Mouse (Mus musculus): ENCODE results near the gene Nkg7.

Nkg7 gene

GRCm38 (mm10) chr7:43447801-43448200, 10.9 kb downstream of the Nkg7 start:
- no peak for DNase-seq (ENCODE audit: low spot score)

- DNase-seq (ENCODE audit: low spot score), result no peak
Observed at GRCm38 (mm10) chr7:43448246-43448645, 11.4 kb downstream of the Nkg7 start.

DNA sequence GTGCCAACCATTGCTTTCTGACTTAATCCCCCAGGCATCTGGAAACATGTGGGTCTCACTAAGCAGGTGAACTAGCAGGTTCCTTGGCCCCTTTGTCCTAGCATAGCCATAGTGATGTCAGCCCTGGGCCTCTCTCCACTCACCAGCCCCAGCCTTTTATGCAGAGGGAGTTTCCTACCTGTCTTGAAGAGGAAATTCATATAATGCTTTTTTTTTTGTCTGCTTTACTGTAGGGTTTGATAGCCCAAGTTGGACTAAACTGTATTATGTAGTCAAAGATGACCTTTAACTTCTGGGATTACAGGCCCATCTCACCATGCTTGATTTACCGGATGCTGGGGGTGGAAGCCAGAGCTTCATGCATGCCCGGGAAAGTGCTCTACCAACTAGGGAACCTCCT, 12.9 kb downstream of the Nkg7 start:
- DNase-seq (ENCODE audit: low spot score), result no peak

- no peak for DNase-seq (ENCODE audit: low spot score)
Observed at GRCm38 (mm10) chr7:43451726-43452125, 14.9 kb downstream of the Nkg7 start.

DNA sequence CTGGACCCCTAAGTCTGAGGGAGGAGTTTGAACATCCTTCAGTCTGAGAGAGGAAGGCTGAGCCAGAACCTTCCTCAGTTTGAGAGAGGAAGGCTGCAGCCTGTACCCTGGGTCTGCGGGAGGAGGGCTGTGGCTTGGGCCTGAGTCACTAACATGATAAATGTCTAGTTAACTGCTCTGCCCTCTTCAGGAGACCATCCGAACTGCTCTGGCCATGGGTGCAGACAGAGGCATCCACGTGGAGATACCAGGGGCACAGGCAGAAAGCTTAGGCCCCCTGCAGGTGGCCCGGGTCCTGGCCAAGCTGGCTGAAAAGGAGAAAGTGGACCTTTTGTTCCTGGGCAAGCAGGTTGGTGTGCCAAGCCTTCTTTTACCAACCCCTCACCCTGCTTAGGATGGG, 15.7 kb downstream of the Nkg7 start:
- DNase-seq (ENCODE audit: low spot score), result no peak

DNA sequence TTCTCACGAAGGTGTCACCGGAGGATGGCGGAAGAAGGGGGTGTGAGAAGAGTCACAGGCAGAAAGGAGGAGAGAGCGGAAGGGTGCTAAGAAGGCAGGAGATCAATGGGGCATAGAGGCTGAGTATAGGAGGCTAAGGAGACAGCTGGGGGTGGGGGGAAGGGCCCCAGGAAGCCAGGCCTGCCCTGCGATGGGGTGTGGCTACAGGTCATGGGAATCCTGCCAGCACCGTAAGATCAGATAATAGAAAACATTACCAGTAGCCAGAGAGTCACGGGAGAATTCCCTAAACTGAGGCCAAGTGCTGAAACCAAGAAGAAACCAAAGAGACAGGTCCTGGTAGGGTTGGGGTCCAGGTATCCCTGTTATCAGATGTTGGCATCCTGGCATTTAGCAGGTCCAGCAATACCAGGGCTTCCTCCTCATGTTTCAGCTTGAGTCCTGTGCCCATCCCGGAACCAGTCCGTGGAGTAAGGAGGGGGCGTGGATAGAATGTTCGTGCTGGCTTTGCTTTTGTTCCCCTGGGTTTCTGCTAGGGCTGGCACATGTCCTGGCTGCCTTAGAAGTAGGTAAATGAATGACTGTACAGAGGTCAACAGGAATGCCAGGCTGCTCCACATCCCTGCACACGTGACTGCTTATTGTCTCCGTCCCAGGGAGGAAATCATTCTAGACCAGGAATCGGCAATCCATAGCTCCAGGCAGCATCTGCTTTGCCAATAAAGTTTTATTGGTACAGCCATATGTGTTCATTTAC, 16.9 kb downstream of the Nkg7 start:
- DNase-seq (ENCODE audit: low spot score), result no peak

DNA sequence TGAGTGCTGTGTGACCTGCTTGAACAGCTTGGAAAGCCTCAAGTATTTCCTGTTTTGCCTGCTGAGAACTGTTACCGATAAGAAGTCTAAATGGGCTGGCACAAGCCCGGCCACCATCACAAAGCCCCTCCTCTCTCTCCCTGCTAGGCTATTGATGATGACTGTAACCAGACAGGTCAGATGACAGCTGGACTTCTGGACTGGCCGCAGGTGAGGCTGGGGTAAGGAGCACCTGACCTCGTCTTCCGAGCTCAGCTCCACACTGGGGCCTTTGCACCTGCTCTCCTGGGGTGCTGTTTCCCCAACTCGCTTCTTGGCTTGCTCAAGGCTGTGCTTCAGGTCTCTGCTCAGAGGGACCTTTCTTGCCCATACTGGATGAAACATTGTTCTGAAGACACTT, 17.5 kb downstream of the Nkg7 start:
- DNase-seq (ENCODE audit: low spot score), result no peak

DNA sequence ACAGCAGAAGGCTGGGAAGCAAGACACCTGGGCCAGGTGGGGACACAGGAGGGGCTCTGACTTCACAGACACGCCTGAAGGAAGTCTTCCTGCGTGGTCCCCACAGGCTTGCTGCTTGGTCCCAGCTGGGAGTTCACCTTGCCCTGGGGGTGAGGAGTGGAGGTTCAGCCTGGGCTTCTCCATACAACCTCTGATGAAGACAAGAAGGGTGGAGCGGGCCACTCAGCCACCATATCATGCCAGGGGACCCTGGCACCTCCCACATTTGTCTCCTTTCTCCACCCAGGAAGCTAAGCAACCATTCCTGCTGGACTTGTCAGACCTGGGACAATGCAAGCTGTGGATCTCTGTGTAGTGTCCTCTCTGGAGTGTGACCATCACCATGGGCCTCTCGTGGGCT, 26.0 kb downstream of the Nkg7 start, which contains the start of gene Vsig10l:
Gene Vsig10l, plus strand, starts transcription at position 301 of the 400 bp plus-strand sequence.
- no peak for DNase-seq (ENCODE audit: low spot score)

DNA sequence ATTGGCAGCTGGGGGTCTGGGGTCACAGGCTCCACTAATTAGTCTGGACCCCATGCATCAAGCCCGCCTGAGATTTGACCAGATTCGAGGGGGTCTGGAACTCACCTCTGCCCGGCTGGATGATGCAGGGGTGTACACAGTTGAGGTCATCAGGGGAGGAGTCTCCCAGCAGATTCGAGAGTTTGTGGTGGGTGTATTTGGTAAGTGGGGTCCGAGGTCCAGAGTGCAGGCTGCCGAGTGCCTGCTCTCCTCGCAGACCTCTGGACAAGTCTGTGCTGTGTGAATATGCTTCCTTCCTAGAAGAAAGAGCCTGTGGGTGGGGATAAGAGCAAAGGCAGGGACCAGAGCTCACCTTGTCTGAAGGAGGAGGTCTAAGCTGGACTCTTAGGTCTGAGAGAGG, 27.1 kb downstream of the Nkg7 start:
- DNase-seq (ENCODE audit: low spot score), result no peak

DNA sequence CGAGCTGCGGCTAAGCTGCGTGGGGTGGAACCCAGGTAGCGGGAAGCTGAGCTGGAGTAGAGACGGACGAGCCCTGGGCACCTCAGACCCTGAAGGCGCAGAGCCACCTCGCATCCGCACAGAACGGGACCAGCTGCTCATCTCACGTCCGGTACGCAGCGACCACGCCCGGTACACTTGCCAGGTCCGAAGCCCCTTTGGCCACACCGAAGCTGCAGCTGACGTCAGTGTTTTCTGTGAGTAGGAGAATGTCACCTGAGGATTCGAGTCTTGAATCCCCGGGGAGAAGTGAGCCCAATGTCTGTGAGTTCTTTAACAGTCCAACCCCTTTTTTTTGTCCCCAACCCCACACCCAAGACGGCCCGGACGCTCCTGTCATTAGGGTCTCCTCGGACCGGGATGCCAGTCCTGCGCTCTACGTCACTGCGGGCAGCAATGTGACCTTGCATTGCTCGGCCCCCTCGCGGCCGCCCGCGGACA, 28.0 kb downstream of the Nkg7 start:
- DNase-seq (ENCODE audit: low spot score), result peak; percentile 62

- DNase-seq (ENCODE audit: low spot score), result peak; percentile 90
Observed at GRCm38 (mm10) chr7:43465344-43466098, 28.6 kb downstream of the Nkg7 start.

DNA sequence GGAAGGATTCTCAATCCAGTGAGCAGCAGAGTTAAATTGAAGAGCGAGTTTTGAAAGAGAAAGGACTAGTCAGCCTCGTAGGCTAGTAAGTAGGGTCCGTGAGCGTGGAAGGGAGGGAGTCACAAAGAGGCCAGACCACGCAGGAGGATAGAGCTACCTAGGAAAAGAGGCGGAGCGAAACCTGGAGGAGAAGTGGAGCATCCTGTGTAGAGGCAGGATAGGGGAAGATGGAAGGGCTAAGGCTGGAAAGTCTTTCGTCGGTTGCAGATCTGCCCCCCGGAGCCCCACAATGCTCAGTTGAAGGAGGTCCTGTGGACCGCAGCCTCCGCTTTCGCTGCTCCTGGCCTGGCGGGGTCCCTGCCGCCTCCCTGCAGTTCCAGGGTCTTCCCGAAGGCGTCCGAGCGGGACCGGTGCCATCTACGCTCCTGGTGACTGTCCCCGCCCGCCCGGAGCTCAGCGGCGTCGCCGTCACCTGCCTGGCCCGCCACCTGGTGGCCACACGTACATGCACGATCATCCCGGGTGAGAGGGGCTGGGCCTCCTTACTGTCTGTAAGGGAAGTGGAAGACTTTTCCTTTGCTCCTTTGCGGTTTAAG, 29.3 kb downstream of the Nkg7 start:
- DNase-seq (ENCODE audit: low spot score), result peak; percentile 85

- peak; percentile 67 for DNase-seq (ENCODE audit: low spot score)
Observed at GRCm38 (mm10) chr7:43470373-43470772, 33.5 kb downstream of the Nkg7 start.

GRCm38 (mm10) chr7:43475706-43476105, 38.8 kb downstream of the Nkg7 start:
- peak; percentile 20 for DNase-seq (ENCODE audit: low spot score)

DNA sequence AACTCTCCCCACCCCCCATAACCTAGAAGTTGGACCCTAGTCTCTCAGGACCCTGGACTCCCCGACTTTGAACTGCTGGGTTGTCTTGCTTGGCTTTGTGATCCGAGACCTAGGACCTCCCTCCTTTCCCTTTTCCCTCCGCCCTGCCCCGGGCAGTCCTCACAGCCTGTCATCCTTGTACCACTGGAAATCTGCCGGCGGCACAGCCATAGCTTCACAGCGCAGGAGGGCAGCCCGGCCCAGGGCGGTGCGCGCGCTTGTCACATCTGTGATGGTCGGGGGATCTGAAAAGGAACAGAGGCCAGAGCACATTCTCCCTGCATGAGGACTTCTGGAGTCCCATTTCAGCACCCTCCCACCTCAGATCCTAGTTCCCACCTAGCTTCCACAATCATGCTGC, 39.5 kb downstream of the Nkg7 start:
- DNase-seq (ENCODE audit: low spot score), result peak; percentile 29

GRCm38 (mm10) chr7:43481191-43481590, 44.3 kb downstream of the Nkg7 start:
- no peak for DNase-seq (ENCODE audit: low spot score)

- DNase-seq (ENCODE audit: low spot score), result no peak
Observed at GRCm38 (mm10) chr7:43482090-43482716, 45.3 kb downstream of the Nkg7 start.

DNA sequence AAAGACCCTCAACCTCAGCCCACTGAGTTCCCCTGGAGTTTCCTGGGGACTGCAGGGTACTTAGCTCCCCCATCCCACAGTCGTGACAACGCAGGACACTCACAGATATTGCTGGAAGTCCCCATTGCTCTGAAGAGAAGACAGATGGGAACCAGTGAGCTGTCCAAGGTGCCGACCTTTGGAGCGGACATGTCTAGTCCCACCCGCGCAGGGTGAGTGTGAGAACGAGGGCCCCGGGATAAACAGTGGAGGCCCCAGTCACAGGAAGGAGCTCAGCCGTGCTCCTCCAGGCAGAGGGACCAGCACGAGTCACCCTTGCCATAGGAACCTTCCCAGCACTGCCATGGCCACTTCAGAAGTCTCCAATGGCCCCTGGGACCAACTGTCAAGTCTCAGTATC, 46.4 kb downstream of the Nkg7 start:
- DNase-seq (ENCODE audit: low spot score), result peak; percentile 60

Data from embryo, embryonic 10.5 days (tissue).